Mouse (Mus musculus) kidney, embryonic 16.5 days (tissue): ENCODE measurements around the gene Cry2. TPM values are rescaled to one million over a fixed set of nuclear protein-coding genes. Genes with fewer than 3 reads are reported as not detected.

Experiments
- ATAC-seq: fragments of 200-750 bp; cut with Nextera tagmentation; 2 replicates; pipeline ENCODE4 v1.8.0; 2017; ENCODE audit warnings: moderate TSS enrichment; ENCODE audit not compliant: low FRiP score, low TSS enrichment
- H3K27ac ChIP-seq: fragments of 300-500 bp; sonication (generic); 2 replicates; pipeline ENCODE4 v1.5.1; 2014; ENCODE audit warnings: low read length
- H3K27me3 ChIP-seq: fragments of 300-500 bp; sonication (generic); 2 replicates; pipeline ENCODE4 v1.6.1; 2014; ENCODE audit warnings: low read length, control low read depth, mixed read lengths; ENCODE audit not compliant: insufficient read depth
- H3K36me3 ChIP-seq: fragments of 300-500 bp; sonication (generic); 2 replicates; pipeline ENCODE4 v1.6.1; 2014; ENCODE audit warnings: low read length, control low read depth, mixed read lengths; ENCODE audit not compliant: insufficient read depth
- H3K4me1 ChIP-seq: fragments of 300-500 bp; sonication (generic); 2 replicates; pipeline ENCODE4 v1.6.1; 2014; ENCODE audit warnings: low read length, control low read depth, mixed read lengths; ENCODE audit not compliant: insufficient read depth
- H3K4me2 ChIP-seq: fragments of 300-500 bp; sonication (generic); replicated peaks from 2 replicates; pipeline ENCODE4 v1.6.1; 2014; ENCODE audit warnings: low read depth, low read length
- H3K4me3 ChIP-seq: fragments of 300-500 bp; sonication (generic); 2 replicates; pipeline ENCODE4 v1.5.1; 2014; ENCODE audit warnings: mild to moderate bottlenecking, low read length
- H3K9ac ChIP-seq: fragments of 300-500 bp; sonication (generic); replicated peaks from 2 replicates; pipeline ENCODE4 v1.6.1; 2014; ENCODE audit warnings: low read length
- H3K9me3 ChIP-seq: fragments of 300-500 bp; sonication (generic); 2 replicates; pipeline ENCODE4 v1.6.1; 2016; ENCODE audit warnings: low read length, control low read depth
- whole genome bisulfite sequencing: fragments of 180-500 bp; shearing (Covaris S2); extraction: QIAGEN DNeasy Blood & Tissue Kit; methylation state at CpG from one replicate; pipeline ENCODE4 v1.1.7; 2014; 5-methylcytosine and 5-hydroxymethylcytosine counted together
- polyA plus RNA-seq: library from polyadenylated mRNA; unstranded; fragments of >200 nt; fragmentation: Nextera tagmentation; extraction: Ambion mirVana; gene quantifications from 2 replicates; pipeline ENCODE4 v1.2.1, GENCODE M21; 2015

Gene Cry2
- polyA plus RNA-seq, 1 experiment from 2014 or later, result 21.7 TPM

DNA sequence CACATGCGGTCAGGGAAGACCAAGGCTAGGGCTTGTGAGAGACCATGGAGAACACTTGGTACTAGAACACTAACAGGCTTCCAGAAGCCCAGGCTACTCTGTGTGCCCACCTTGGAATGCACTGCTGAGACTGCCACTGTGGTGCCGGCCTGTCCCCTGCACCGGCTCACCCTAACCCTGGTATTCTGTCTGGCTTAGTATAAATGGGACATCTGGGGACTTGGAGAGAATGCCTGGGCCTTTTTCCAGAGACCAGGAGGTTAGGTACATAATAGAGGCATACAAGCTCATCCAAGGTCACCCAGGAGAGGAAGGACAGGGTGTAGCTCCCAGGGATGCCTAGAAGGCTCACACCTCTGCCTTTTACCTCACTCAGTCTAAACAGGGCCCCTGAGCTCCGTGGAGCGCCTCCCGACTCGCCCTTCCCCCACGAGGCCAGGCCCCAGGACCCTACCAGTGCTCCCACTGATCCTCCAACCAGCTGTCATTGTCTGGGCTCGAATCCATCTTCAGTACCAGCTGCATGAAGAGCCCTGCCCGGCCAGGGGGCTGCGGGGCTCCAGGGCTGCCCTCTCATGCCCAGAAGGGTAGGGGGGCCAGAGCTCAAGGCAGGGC, 42.0 kb downstream of the Cry2 start:
- Histone ChIP-seq H3K27me3 (no peaks in the 10 kb centered on the region), H3K36me3 (peaks cover 5% of the 10 kb centered on the region), H3K4me3 (peak overlapping the region; percentile 46), H3K4me2 (peak overlapping the region; percentile 64), H3K4me1 (peaks cover 46% of the 10 kb centered on the region), H3K27ac (peak overlapping the region; percentile 84), H3K9ac (peak overlapping the region; percentile 67), H3K9me3 (no peaks in the 10 kb centered on the region)
- 17% methylated on average over 11 of the region's 11 CpGs for WGBS
- no peak for ATAC-seq

DNA sequence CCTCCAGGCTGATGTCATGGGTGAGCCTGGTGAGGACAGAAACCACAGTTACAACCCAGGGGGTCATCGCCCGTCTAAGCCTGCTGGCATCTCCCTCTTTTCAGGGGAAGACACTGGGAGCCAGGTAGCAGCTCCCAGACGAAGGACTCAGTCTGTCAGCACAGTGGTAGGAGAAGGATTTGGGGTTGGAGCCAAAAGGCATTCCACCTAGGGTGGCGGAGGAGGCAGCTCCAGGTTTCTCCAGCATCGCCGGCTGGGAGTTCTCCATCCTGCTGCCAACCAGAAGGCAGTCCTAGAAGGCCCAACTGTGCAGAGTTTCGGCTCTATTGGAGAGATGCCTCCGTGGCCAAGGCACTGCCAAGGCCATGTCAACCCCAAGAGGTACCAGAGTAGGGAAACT, 42.7 kb downstream of the Cry2 start:
- Histone ChIP-seq H3K27ac (no peak overlapping the region), H3K4me2 (peak overlapping the region; percentile 64; the same call in 1 of the 2 replicates), H3K9ac (0 out of 2 replicates have a peak overlapping the region, but pooled peaks have one; percentile 67), H3K36me3 (peaks cover 12% of the 10 kb centered on the region), H3K4me1 (peaks cover 46% of the 10 kb centered on the region), H3K4me3 (peak overlapping the region; percentile 46; the same call in 1 of the 2 replicates), H3K27me3 (no peaks in the 10 kb centered on the region), H3K9me3 (no peaks in the 10 kb centered on the region)
- WGBS, result 77% methylated on average over 8 of the region's 8 CpGs
- no peak for ATAC-seq

DNA sequence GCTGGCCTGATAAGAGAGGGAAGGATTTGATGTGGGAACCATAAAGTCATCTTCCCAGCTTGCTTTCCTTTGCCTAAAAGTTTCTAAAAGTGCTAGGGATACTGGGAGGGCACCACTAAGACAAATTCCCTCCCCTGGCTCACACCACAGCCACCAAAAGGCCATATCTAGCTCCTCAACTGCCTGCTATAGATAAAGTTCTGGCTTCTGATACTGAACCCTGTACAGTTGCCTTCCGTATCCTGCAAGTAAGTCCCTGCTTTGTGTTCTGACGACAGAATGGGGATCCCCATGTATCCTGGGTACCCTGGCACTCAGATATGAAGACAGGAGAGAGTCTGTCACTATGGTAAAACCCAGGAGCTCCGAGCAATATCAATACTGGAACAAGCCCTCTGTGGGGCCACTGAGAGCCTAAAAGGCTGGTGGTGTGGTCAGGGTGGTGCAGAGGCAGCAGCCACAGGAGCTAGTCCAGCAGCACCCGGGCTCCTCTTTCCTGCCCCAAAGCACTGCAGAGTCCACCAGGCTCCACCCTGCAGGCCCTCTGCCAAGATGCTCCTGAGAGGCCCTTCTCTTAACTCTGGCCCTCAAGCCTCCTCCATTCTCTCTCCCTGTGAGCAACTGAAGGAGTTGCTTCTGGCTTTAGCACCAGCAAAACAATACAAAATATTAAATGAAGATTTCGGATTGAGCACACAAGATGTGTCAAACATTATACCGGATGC, 43.5 kb downstream of the Cry2 start:
- Histone ChIP-seq H3K4me3 (no peak overlapping the region), H3K9me3 (no peaks in the 10 kb centered on the region), H3K27me3 (no peaks in the 10 kb centered on the region), H3K9ac (no peak overlapping the region), H3K4me1 (peaks cover 46% of the 10 kb centered on the region), H3K4me2 (no peak overlapping the region), H3K36me3 (peaks cover 20% of the 10 kb centered on the region), H3K27ac (no peak overlapping the region)
- 75% methylated on average over 6 of the region's 6 CpGs for WGBS
- ATAC-seq, result no peak

DNA sequence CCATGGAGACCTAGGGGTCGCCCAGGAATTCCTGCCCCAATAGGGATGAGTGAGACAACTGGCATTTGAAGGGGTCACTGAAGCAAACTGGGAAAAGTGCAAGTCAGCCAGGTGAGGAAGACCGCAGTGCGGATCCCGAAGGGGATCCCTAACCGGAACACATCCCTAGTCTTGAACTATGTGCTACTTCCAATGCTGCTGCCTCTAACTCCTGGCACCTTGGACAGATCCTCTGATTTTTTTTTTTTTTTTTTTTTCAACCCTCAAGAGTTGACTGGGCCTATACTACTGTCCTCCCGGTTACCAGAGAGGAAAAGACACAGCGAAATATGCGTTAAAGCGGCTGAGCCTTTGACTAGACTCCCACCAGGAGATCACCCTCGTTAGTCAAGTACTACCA, 44.2 kb downstream of the Cry2 start:
- H3K27me3 ChIP-seq, result no peaks in the 10 kb centered on the region
- H3K9ac ChIP-seq, result peak overlapping the region; percentile 75; the same call in 1 of the 2 replicates
- peak overlapping the region; percentile 79 for H3K4me3 ChIP-seq
- H3K4me1 ChIP-seq, result peaks cover 46% of the 10 kb centered on the region
- H3K27ac ChIP-seq, result peak overlapping the region; percentile 84
- H3K9me3 ChIP-seq, result no peaks in the 10 kb centered on the region
- peaks cover 25% of the 10 kb centered on the region for H3K36me3 ChIP-seq
- ATAC-seq, result peak; percentile 7; the same call in 1 of the 2 replicates
- H3K4me2 ChIP-seq, result peak overlapping the region; percentile 70
- 2% methylated on average over 10 of the region's 10 CpGs for WGBS

DNA sequence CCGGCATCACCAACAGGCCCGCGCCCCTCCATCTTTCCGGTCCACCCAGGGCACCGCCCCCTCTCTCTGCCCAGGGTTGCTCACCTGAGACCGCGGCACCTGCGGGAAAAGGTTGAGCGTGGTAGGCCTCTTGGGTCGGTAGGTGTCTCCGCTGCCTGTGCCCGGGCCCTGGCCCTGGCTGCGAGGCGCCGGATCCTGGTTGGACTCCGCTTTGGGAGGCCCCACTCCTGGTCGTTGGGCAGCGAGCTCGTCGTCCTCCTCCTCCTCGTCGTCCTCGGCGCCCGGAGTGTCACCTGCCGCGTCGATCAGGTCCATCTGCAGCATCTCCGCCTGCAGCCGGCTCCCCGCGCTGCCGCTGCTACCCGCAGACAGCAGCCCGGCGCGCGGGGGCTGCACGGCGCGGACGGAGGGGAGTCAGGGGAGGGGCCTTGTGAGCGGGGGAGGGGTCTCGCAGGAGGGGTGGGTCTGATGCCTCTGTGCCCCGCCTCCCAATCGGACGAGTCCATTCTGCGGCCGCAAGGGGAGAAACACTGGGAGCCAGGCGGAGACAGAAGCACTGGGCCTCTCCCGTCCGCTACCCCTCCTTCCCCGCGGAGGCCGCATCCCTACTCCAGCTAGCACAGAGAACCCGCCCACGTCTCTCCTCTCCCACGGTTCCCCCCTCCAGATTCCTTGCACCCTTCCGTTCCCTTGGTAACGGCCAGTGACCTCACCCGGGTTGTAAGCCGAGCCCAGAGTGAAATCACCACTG, 44.8 kb downstream of the Cry2 start:
- WGBS, result under 1% methylated on average over 51 of the region's 62 CpGs
- H3K9ac ChIP-seq, result peak overlapping the region; percentile 75
- no peaks in the 10 kb centered on the region for H3K27me3 ChIP-seq
- H3K27ac ChIP-seq, result peak overlapping the region; percentile 84
- H3K4me1 ChIP-seq, result peaks cover 46% of the 10 kb centered on the region
- H3K4me3 ChIP-seq, result peak overlapping the region; percentile 79
- H3K9me3 ChIP-seq, result no peaks in the 10 kb centered on the region
- H3K36me3 ChIP-seq, result peaks cover 31% of the 10 kb centered on the region
- peak overlapping the region; percentile 70 for H3K4me2 ChIP-seq
- ATAC-seq, result peak; percentile 92

DNA sequence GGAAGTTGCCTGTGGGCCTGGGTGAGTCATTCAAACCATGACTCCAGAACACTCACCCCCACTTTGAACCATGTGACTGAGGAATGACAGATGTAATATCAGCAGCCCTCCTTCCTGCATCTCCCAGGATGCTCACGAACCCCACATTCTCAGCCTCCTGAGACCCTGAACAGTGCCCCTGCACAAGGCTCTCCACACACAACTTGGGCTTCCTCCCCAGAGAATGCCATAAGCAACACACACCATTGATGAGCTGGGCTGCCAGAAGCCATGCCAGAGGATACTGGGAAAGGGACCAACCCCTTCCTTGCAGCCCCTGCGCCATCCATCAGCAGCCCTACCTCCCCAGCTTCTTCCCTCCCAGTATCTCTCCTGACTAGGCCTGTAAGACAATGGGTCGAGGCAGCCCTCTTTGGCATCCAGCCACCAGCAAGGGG, 45.7 kb downstream of the Cry2 start:
- no peak overlapping the region for H3K27ac ChIP-seq
- ATAC-seq, result no peak
- H3K4me2 ChIP-seq, result peak overlapping the region; percentile 70
- peak overlapping the region; percentile 79 for H3K4me3 ChIP-seq
- no peaks in the 10 kb centered on the region for H3K9me3 ChIP-seq
- peaks cover 39% of the 10 kb centered on the region for H3K36me3 ChIP-seq
- peaks cover 45% of the 10 kb centered on the region for H3K4me1 ChIP-seq
- peak overlapping the region; percentile 75 for H3K9ac ChIP-seq
- H3K27me3 ChIP-seq, result no peaks in the 10 kb centered on the region
- WGBS, result 47% methylated on average over 3 of the region's 3 CpGs

DNA sequence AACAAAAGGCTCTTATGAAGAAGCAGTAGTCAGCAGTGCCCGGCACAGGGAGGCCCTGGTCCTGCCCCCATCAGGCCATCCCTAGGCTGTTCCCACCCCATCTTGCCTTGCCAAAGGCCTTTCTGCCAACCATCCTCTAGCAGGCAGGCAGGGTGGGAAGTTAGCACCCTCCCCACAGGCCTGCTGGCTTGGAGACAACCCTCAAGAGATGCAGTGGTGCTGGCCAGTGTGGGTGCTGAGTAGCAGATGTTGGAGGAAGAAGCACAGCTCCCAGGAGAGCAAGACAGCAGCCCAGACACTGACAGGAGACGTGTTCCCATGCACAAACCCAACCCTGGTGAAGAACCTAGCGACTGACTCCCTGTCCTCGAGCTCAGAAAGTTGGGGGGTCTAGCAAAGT, 46.2 kb downstream of the Cry2 start:
- Histone ChIP-seq H3K4me2 (no peak overlapping the region), H3K9me3 (no peaks in the 10 kb centered on the region), H3K27ac (no peak overlapping the region), H3K27me3 (no peaks in the 10 kb centered on the region), H3K4me1 (peaks cover 40% of the 10 kb centered on the region), H3K4me3 (no peak overlapping the region), H3K9ac (peak overlapping the region; percentile 29; the same call in 1 of the 2 replicates), H3K36me3 (peaks cover 43% of the 10 kb centered on the region)
- 86% methylated on average over 4 of the region's 4 CpGs for WGBS
- ATAC-seq, result no peak

DNA sequence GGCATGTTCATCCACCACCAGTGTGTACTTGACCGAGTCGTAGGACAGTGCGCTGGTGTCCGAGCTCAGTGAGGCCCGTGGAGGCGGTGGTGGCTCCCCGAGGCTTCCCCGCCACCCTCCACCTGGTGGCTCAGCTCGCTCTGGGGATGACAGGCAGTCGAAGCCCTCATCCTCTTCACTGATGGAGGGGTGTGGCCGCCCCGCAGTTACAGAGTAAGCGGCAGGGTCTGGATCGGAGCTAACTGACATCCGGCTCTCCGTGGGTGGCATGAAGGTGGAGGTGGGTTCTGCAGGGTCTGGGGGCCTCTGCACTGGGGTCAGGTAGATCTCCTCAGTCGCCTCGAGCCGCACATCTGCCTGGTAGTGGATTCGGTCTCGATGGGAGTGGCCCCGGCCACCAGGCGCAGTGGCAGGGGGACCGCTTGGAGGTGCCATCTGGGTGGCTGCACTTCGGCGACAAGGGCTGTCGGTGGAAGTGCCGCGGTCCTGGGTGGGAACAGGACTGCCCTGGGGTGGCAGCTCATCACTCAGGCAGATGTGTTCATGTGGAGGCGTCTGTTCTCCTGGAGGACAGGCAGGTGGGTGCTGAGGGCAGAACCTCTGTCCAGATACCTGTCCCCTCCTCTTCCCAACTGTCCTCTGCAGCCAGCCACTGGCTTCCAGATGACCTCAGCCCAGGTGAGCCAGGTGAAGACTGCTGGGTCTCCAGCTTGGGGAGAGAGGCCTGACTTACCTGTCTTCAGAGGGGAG, 46.8 kb downstream of the Cry2 start:
- ATAC-seq, result no peak
- Histone ChIP-seq H3K27me3 (no peaks in the 10 kb centered on the region), H3K9ac (no peak overlapping the region), H3K27ac (no peak overlapping the region), H3K9me3 (no peaks in the 10 kb centered on the region), H3K4me1 (peaks cover 34% of the 10 kb centered on the region), H3K4me3 (no peak overlapping the region), H3K36me3 (peaks cover 48% of the 10 kb centered on the region), H3K4me2 (no peak overlapping the region)
- WGBS, result 87% methylated on average over 30 of the region's 30 CpGs
